Mouse (Mus musculus) testis, adult 2 months (tissue): ENCODE data around the gene Chn2. TPM values are rescaled to one million over a fixed set of nuclear protein-coding genes. Genes with fewer than 3 reads are reported as not detected.

Source experiments
- H3K27ac ChIP-seq: fragments of 200-500 bp; 2 replicates; pipeline ENCODE4 v1.5.1; 2012; ENCODE audit warnings: low read depth, low read length; ENCODE audit not compliant: control insufficient read depth, insufficient read depth
- H3K27me3 ChIP-seq: fragments of 200-500 bp; 2 replicates; pipeline ENCODE4 v1.6.1; 2012; ENCODE audit warnings: mild to moderate bottlenecking, low read length, moderate library complexity; ENCODE audit not compliant: control insufficient read depth, insufficient read depth
- H3K36me3 ChIP-seq: fragments of 200-500 bp; 2 replicates; pipeline ENCODE4 v1.6.1; 2012; ENCODE audit warnings: mild to moderate bottlenecking, low read length; ENCODE audit not compliant: control insufficient read depth, insufficient read depth
- H3K4me1 ChIP-seq: fragments of 200-500 bp; 2 replicates; pipeline ENCODE4 v1.6.1; 2012; ENCODE audit warnings: low read length; ENCODE audit not compliant: control insufficient read depth, insufficient read depth
- H3K4me3 ChIP-seq: fragments of 200-500 bp; 2 replicates; pipeline ENCODE4 v1.5.1; 2012; ENCODE audit warnings: low read depth, mild to moderate bottlenecking, low read length, moderate library complexity, mixed read lengths; ENCODE audit not compliant: control insufficient read depth
- CTCF ChIP-seq: fragments of 200-500 bp; IDR thresholded peaks from 2 replicates; pipeline ENCODE4 v1.5.1; 2012; ENCODE audit warnings: low read depth, mild to moderate bottlenecking, inconsistent platforms, low read length, moderate library complexity; ENCODE audit not compliant: control insufficient read depth, insufficient read depth, insufficient replicate concordance
- POLR2A ChIP-seq: fragments of 200-500 bp; IDR thresholded peaks from 2 replicates; pipeline ENCODE4 v1.6.1; 2012; ENCODE audit warnings: low read depth, mild to moderate bottlenecking, inconsistent platforms, low read length, moderate library complexity; ENCODE audit not compliant: control insufficient read depth
- polyA plus RNA-seq: library from polyadenylated mRNA; depleted of rRNA; stranded (reverse); fragments of >200 nt; gene quantifications from 2 replicates; pipeline ENCODE4 v1.2.3, GENCODE M21; 2012

The Chn2 gene
- polyA plus RNA-seq, 1 experiment, result 637 TPM

DNA sequence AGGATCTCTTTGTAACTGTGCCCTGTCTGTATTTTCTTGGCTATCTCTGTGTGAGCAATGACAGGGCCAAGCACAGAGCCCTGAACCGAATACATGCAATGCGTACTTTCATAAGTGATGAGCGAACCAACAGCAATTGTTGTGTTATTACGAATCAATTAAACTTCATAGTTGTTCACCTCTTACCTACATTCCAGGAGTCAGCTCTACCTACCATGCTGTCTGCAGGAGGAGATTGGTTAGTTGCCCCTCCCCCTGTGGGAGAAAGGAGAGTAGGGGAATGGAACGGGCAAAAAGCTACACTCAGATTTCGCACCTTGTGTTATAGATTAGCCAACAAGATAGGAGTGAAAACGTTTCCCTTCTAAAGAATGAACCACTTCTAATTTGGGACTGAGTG, 174.4 kb downstream of the Chn2 start:
- H3K27me3 ChIP-seq, result no peaks in the 10 kb centered on the region

DNA sequence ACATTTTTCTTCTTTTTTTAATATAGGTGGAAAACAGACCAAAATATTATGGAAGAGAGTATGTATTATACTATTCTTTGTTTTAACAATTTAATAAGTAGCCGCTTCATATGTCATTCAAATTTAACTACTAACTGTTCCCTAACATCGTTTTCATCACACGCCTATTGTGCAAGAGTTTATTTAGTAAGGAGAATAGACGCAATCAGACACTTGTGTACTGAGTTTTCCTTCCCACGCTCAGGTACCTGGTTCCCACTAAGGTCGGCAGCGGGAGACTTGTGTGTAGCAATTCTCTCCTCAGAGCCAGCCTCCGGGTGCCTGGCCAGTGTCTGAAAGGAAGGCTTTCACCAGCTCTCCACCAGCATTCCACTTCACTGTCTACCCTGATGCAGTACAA, 176.3 kb downstream of the Chn2 start:
- Histone ChIP-seq H3K4me1 (no peaks in the 10 kb centered on the region), H3K27ac (no peak overlapping the region), H3K27me3 (no peaks in the 10 kb centered on the region), H3K36me3 (no peaks in the 10 kb centered on the region), H3K4me3 (no peak overlapping the region)
- TF ChIP-seq POLR2A, result no peak
- TF ChIP-seq CTCF, result no peak

More for the DNA sequence above, 174.4 kb downstream of the Chn2 start:
- TF ChIP-seq CTCF (no peak), POLR2A (no peak)
- no peaks in the 10 kb centered on the region for H3K4me1 ChIP-seq
- H3K27ac ChIP-seq, result no peak overlapping the region
- H3K4me3 ChIP-seq, result no peak overlapping the region
- no peaks in the 10 kb centered on the region for H3K36me3 ChIP-seq

DNA sequence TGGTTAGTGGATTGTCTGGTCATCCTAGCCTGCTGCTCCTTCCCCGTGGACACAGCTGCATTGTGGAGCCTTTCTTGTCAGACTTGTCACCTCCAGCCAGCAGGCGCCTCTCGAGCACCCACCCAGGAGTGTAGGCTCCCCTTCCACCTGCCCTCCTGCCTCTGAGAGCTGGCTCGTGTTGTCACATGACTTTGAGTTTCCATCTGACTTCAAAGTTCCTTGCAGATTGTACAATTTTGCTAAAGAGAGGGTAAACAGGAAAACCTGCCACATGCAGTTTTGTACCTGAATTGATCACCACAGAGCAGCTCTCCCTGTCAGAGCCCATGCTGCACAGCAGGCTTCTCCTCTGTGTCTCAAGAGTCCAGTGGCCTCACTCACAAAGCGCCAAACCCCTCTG, 177.2 kb downstream of the Chn2 start:
- TF ChIP-seq CTCF, result no peak
- TF ChIP-seq POLR2A, result no peak
- Histone ChIP-seq H3K27ac (no peak overlapping the region), H3K36me3 (no peaks in the 10 kb centered on the region), H3K4me1 (no peaks in the 10 kb centered on the region), H3K4me3 (no peak overlapping the region), H3K27me3 (no peaks in the 10 kb centered on the region)

DNA sequence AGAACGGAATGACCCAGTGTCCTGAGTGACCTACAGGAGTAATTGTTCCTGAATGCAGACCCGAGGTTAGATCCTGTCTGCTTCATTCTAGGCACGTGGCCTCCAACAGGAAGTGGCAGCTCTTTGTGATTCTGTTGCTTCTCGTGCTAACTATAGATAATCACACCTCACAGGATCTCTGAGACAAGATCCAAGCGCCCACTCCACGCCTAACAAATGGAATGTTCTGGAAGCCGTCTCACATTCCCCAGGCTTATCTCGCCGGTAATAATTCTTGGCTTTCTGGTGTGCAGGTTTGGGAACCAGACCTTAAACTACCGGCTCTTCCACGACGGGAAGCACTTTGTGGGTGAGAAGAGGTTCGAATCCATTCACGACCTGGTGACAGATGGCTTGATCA, 180.8 kb downstream of the Chn2 start:
- peaks cover 3% of the 10 kb centered on the region; the same call in 1 of the 2 replicates for H3K4me1 ChIP-seq
- H3K27me3 ChIP-seq, result no peaks in the 10 kb centered on the region
- H3K4me3 ChIP-seq, result no peak overlapping the region
- no peak for TF ChIP-seq CTCF
- TF ChIP-seq POLR2A, result no peak
- no peaks in the 10 kb centered on the region for H3K36me3 ChIP-seq
- no peak overlapping the region for H3K27ac ChIP-seq

DNA sequence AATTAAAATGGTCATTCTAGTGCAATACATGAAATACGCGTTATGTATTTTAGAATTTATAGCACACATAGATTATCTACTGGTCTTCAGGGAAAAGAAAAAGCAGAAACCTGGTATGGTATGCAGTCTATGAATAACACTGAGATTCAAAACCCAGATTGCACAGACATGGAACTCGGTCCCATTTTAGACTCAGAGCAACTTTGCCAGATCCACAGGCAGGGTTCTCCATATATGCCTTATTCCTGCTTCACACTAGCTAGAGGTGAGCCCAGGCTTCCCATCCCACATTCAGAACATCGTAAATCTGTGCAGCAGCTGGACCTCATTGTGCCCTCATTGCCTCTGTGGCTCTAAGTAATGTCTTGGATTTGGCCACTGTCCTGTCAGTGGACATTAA, 184.2 kb downstream of the Chn2 start:
- Histone ChIP-seq H3K4me1 (peaks cover 3% of the 10 kb centered on the region; the same call in 1 of the 2 replicates), H3K27me3 (no peaks in the 10 kb centered on the region), H3K27ac (no peak overlapping the region), H3K4me3 (no peak overlapping the region), H3K36me3 (no peaks in the 10 kb centered on the region)
- TF ChIP-seq POLR2A, result no peak
- no peak for TF ChIP-seq CTCF

DNA sequence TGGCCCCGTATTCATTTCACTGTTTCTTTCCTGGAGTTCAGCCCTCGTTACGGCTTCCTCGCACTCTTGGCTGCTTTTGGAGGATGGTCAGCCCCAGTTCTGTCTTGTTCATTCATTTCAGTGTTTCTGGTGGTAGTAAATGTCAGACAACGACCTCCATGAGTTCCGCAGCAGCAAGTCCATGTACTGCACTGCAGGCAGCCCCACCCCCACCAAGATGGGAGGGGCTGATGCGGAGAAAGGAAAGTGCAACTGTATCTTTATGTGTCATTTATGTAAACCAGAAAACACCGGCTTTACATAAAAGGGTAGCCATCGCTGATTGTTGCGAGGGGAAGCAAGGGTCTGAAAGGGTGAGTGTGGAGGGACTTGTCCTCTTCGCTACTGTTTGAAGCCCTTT, 185.0 kb downstream of the Chn2 start:
- Histone ChIP-seq H3K4me1 (peaks cover 3% of the 10 kb centered on the region; the same call in 1 of the 2 replicates), H3K27ac (no peak overlapping the region), H3K27me3 (no peaks in the 10 kb centered on the region), H3K4me3 (no peak overlapping the region), H3K36me3 (no peaks in the 10 kb centered on the region)
- TF ChIP-seq POLR2A (no peak), CTCF (no peak)

DNA sequence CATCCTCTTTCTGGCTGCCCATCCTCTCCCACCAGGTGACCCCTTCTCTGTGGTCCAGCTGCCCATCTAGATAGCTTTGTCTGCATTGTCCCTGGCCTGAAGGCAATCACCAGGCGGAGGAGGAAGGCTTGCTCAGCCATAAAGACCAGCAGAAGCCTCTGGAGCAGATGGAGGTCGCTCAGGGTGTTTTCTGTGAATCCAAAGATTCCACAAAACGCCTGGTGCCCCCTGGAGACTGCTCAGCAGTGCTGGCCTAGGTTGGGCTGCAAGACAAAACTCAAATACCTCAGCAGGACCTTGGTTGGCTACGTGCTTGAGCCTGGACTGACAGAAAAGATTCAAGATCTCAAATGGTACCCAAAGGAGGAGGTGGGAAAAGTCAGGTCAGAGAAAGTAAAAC, 186.0 kb downstream of the Chn2 start:
- Histone ChIP-seq H3K4me3 (no peak overlapping the region), H3K27ac (no peak overlapping the region), H3K36me3 (no peaks in the 10 kb centered on the region), H3K4me1 (peaks cover 3% of the 10 kb centered on the region; the same call in 1 of the 2 replicates), H3K27me3 (no peaks in the 10 kb centered on the region)
- TF ChIP-seq CTCF (no peak), POLR2A (no peak)

DNA sequence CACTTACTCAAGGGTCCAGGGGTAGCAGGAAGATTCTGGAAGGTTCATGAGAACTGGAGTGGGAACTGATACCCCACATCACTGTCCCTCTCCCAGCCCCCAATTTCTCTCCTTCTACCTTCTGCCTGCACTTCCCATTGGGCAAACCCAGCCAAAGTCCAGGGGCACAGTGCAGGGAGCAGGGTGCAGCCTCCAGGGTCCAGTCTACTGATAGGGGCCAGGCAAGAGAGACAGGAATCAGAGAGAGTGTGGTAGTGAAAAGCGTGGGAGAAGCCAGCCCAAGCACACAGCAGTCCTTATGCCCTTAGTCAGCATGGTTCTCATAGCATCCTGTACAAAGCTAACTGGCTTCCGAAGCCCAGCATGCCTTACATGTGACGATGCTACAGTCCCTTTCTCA, 187.7 kb downstream of the Chn2 start:
- no peak overlapping the region for H3K27ac ChIP-seq
- H3K4me3 ChIP-seq, result no peak overlapping the region
- peaks cover 3% of the 10 kb centered on the region; the same call in 1 of the 2 replicates for H3K4me1 ChIP-seq
- H3K36me3 ChIP-seq, result no peaks in the 10 kb centered on the region
- no peaks in the 10 kb centered on the region for H3K27me3 ChIP-seq
- TF ChIP-seq POLR2A (no peak), CTCF (no peak)
